Mouse (Mus musculus): ENCODE data around the gene Klhl1. TPM values are rescaled to one million over a fixed set of nuclear protein-coding genes. Genes with fewer than 3 reads are reported as not detected.
"Not testable (repeated sequence)": the region's sequence is repeated elsewhere in the genome, so short reads cannot be mapped to it uniquely, and the experiment has no call there.

The Klhl1 gene
- polyA plus RNA-seq, 1 experiment from 2014 or later: 9.1 TPM

DNA sequence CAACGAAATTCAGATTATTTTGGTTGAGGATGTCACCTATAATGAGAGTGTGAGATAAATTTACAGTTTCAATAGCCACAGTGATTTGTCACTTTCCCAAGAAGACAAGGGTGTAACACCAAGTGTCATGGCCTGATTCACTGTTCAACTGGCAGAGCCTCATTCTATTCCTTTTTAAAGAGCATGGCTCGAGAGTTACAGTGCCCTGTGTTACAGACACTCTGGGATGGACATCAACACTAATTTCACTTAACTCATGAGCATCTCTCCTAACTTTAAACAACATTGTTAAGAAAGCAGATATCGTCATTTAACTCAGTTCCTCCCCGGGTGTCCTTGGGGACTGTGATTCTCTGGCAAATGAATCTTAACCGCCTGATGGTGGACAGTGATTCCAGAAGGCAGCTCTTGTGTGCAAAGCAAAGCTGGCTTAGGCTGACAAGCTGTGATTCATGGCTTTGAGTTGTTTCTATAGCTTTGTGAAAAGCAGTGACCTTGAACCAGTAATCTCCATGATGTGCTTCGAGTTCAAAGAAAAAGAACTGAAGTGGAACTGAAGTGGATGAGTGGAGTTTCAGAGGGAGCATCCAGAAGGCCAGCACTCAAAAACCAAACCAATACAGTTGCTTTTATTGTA, 301.0 kb downstream of the Klhl1 start:
- no peak overlapping the region for H3K27ac ChIP-seq (replicated peaks)
- no peaks in the 10 kb centered on the region for H3K4me1 ChIP-seq (replicated peaks)
- H3K27me3 ChIP-seq: no peaks in the 10 kb centered on the region
- no peaks in the 10 kb centered on the region for H3K9me3 ChIP-seq
- no peak overlapping the region for H3K4me2 ChIP-seq
- ATAC-seq (ENCODE audit: low FRiP score, low read depth): no peak
- no peaks in the 10 kb centered on the region for H3K36me3 ChIP-seq
- WGBS: 47% methylated on average over 6 of the region's 6 CpGs
- H3K9ac ChIP-seq: no peak overlapping the region
- H3K4me3 ChIP-seq: no peak overlapping the region

GRCm38 (mm10) chr14:96194795-96195194, 324.1 kb downstream of the Klhl1 start:
- not testable (repeated sequence) for H3K4me2 ChIP-seq; ATAC-seq (ENCODE audit: low FRiP score, low read depth); H3K4me3 ChIP-seq; H3K27me3 ChIP-seq; H3K36me3 ChIP-seq; H3K27ac ChIP-seq (replicated peaks); H3K9me3 ChIP-seq; H3K4me1 ChIP-seq (replicated peaks); H3K9ac ChIP-seq
- WGBS: 93% methylated on average over 14 of the region's 16 CpGs

DNA sequence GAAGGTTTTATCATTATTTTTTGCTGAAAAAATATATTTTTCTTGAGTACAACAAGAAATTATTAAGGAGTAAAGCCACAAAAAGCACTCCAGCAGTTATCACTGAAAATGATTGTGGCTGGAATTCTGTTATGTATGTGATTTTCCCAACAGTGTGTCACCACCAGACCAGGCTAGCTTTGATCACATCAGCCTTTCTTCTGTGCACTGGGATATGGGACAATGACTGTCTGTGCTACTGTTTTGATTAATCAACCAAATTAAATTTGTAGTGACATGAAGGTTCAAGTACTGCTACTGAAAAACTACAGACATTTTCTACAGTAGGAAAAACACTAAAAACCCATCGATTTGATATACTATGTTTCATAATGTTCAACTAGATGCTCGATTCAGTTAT, 344.4 kb downstream of the Klhl1 start:
- H3K4me1 ChIP-seq (replicated peaks): no peaks in the 10 kb centered on the region
- H3K27me3 ChIP-seq: no peaks in the 10 kb centered on the region
- no peak overlapping the region for H3K9ac ChIP-seq
- no peaks in the 10 kb centered on the region for H3K9me3 ChIP-seq
- no peak for ATAC-seq (ENCODE audit: low FRiP score, low read depth)
- H3K4me2 ChIP-seq: no peak overlapping the region
- no peak overlapping the region for H3K4me3 ChIP-seq
- H3K36me3 ChIP-seq: no peaks in the 10 kb centered on the region
- WGBS: 91% methylated on average over 2 of the region's 2 CpGs
- no peak overlapping the region for H3K27ac ChIP-seq (replicated peaks)

DNA sequence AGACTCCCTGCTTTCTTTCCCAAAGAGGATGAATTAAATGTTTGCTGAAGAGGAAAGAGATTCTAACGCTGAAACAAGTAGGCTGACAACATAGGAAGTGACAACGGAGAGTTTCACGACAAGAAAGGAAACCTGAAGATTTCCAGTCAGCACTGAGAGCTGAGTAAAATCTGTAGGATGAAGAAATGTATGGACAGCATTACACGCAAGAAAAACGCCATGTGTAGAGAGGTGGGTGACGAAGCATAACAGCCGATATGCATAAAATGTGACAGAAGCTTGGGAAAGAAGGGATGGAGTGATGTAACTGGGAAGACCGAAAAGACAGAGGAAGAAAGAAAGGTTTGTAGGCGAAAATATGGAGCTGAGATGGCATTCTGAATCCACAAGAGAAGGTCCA, 375.8 kb downstream of the Klhl1 start:
- Histone ChIP-seq H3K9me3 (no peaks in the 10 kb centered on the region), H3K27me3 (no peaks in the 10 kb centered on the region), H3K9ac (no peak overlapping the region), H3K4me2 (no peak overlapping the region), H3K36me3 (no peaks in the 10 kb centered on the region), H3K4me3 (no peak overlapping the region), H3K4me1 (replicated peaks) (no peaks in the 10 kb centered on the region), H3K27ac (replicated peaks) (no peak overlapping the region)
- no peak for ATAC-seq (ENCODE audit: low FRiP score, low read depth)
- WGBS: 68% methylated on average over 9 of the region's 9 CpGs

DNA sequence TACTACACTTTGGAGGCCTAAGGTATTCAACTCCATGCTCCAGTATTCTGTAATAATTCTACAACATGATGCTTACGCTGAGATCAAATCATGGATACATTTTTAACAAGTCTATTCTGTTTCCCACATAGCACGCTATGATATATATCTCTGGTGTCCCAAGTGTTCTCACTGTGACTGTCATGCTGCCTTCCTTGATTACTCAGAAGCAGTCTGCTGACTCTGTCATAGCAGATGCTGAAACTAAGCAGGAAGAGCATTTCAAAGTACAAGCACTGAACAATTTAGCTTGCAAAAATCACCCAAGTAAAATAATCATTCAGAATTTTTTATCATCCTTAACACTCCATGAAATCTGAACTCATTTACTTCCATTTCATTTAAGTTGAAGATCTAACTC, 378.7 kb downstream of the Klhl1 start:
- Histone ChIP-seq H3K36me3 (no peaks in the 10 kb centered on the region), H3K4me3 (no peak overlapping the region), H3K4me2 (no peak overlapping the region), H3K9me3 (no peaks in the 10 kb centered on the region), H3K27me3 (no peaks in the 10 kb centered on the region), H3K9ac (no peak overlapping the region), H3K27ac (replicated peaks) (no peak overlapping the region), H3K4me1 (replicated peaks) (no peaks in the 10 kb centered on the region)
- WGBS: 79% methylated on average over 2 of the region's 2 CpGs
- ATAC-seq (ENCODE audit: low FRiP score, low read depth): no peak

DNA sequence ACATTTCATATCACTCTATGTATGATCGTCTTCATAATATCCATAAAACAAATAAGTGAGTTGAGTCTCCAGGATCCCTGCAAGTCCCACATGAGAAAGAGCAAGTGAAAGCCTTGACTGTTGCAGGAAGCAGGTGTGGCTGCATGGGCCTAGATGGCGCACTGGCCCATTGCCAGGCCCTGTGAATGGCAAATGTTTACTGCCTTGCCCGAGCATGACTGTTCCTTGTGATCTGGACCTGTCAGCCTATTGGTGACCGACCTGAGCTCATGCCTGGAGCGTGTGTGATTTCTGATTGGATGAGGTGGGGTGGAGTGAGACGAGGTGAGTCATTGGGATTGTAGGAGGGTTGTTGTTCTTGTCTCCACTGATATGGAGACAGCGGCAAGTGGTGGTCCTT, 411.5 kb downstream of the Klhl1 start:
- ATAC-seq (ENCODE audit: low FRiP score, low read depth): no peak
- Histone ChIP-seq H3K9me3 (no peaks in the 10 kb centered on the region), H3K4me2 (no peak overlapping the region), H3K27me3 (no peaks in the 10 kb centered on the region), H3K4me3 (no peak overlapping the region), H3K27ac (replicated peaks) (no peak overlapping the region), H3K36me3 (no peaks in the 10 kb centered on the region), H3K9ac (no peak overlapping the region), H3K4me1 (replicated peaks) (no peaks in the 10 kb centered on the region)
- 82% methylated on average over 7 of the region's 7 CpGs for WGBS

GRCm38 (mm10) chr14:96081681-96082207, 437.2 kb downstream of the Klhl1 start:
- Histone ChIP-seq H3K4me1 (replicated peaks) (no peaks in the 10 kb centered on the region), H3K4me3 (no peak overlapping the region), H3K27ac (replicated peaks) (no peak overlapping the region), H3K4me2 (no peak overlapping the region), H3K9ac (no peak overlapping the region), H3K36me3 (no peaks in the 10 kb centered on the region), H3K27me3 (no peaks in the 10 kb centered on the region), H3K9me3 (no peaks in the 10 kb centered on the region)
- WGBS: 14% methylated on average over 6 of the region's 6 CpGs
- no peak for ATAC-seq (ENCODE audit: low FRiP score, low read depth)

DNA sequence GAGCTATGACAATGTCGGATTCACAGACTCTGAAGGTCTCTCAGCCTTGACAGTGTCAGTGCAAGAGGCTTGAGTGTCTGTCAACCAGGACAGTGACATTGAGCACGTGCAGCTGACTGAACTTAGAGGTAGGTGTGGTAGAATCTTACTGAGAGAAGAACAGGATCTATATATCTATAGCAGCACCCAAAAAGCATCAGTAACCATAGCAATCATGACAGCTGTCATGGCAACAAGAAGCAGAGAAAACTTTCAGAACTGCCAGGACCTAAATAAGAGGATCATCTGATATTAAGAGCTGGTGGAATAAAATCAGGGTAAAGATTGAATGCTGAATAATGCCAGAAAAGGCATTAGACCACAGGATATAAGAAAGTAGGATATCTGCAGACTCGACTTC, 453.0 kb downstream of the Klhl1 start:
- H3K9ac ChIP-seq: no peak overlapping the region
- H3K36me3 ChIP-seq: no peaks in the 10 kb centered on the region
- H3K4me3 ChIP-seq: no peak overlapping the region
- no peak overlapping the region for H3K27ac ChIP-seq (replicated peaks)
- H3K9me3 ChIP-seq: no peaks in the 10 kb centered on the region
- WGBS: 82% methylated on average over 3 of the region's 3 CpGs
- no peaks in the 10 kb centered on the region for H3K27me3 ChIP-seq
- no peak for ATAC-seq (ENCODE audit: low FRiP score, low read depth)
- no peaks in the 10 kb centered on the region for H3K4me1 ChIP-seq (replicated peaks)
- H3K4me2 ChIP-seq: no peak overlapping the region

Measured in hindbrain, embryonic 15.5 days (tissue).